Mouse (Mus musculus): ENCODE measurements around the gene Tiam2.

- TF ChIP-seq ZNF384 (IDR thresholded peaks at IDR 0.05; ENCODE audit: low read depth, low read length) (no peak), EP300 (IDR thresholded peaks at IDR 0.05; ENCODE audit: low read length) (no peak), CHD2 (IDR thresholded peaks at IDR 0.05; ENCODE audit: low read length) (no peak), CTCF (conservative IDR thresholded peaks at IDR 0.05 in 1 of 2, IDR thresholded peaks at IDR 0.05 in 1 of 2; ENCODE audit: low read depth in 2 of 2, low read length in 2 of 2) (no peak), USF2 (conservative IDR thresholded peaks at IDR 0.05; ENCODE audit: low read depth, low read length) (no peak), NELFE (IDR thresholded peaks at IDR 0.05; ENCODE audit: low read depth, low read length) (no peak), TCF12 (IDR thresholded peaks at IDR 0.05; ENCODE audit: low read depth, low read length) (no peak), POLR2A (IDR thresholded peaks at IDR 0.05; ENCODE audit: low read depth, low read length) (no peak), MXI1 (IDR thresholded peaks at IDR 0.05; ENCODE audit: low read depth, low read length) (no peak), SIN3A (IDR thresholded peaks at IDR 0.05; ENCODE audit: low read length) (no peak), ETS1 (conservative IDR thresholded peaks at IDR 0.05; ENCODE audit: low read depth, low read length) (no peak)
Measured at GRCm38 (mm10) chr17:3428659-3429058, 102.3 kb downstream of the Tiam2 start.
